Mouse (Mus musculus) cerebellum, adult 2 months (tissue): Measurements from ENCODE around the gene Aggf1.

Source experiments
- CTCF ChIP-seq: fragments of 200-500 bp; IDR thresholded peaks from 2 replicates; pipeline ENCODE4 v1.5.1; 2011; ENCODE audit warnings: low read depth, mild to moderate bottlenecking, control low read depth, low read length, moderate library complexity, borderline replicate concordance; ENCODE audit not compliant: insufficient read depth
- POLR2A ChIP-seq: fragments of 200-500 bp; IDR thresholded peaks from 2 replicates; pipeline ENCODE4 v1.6.1; 2011; ENCODE audit warnings: low read length, control low read depth, borderline replicate concordance; ENCODE audit not compliant: insufficient read depth

GRCm38 (mm10) chr13:95325080-95325906, 49.9 kb downstream of the Aggf1 start:
- TF ChIP-seq CTCF (no peak), POLR2A (no peak)
